Mouse (Mus musculus) heart, adult 18-20 months (tissue): ENCODE results near the gene 1700020L24Rik. TPM values are rescaled to one million over a fixed set of nuclear protein-coding genes. Genes with fewer than 3 reads are reported as not detected.

Source experiments
- DNase-seq, 2 experiments: peaks; one replicate each; pipeline ENCODE4 v3.0.0; 2021 to 2022; ENCODE audit warnings: mixed read lengths in 1 of 2
- total RNA-seq, 2 experiments: library from RNA; stranded (reverse); gene quantifications; 2 replicates each; pipeline ENCODE4 v1.2.3; 2021

The 1700020L24Rik gene
- total RNA-seq, 2 experiments from 2014 or later = not detected

DNA sequence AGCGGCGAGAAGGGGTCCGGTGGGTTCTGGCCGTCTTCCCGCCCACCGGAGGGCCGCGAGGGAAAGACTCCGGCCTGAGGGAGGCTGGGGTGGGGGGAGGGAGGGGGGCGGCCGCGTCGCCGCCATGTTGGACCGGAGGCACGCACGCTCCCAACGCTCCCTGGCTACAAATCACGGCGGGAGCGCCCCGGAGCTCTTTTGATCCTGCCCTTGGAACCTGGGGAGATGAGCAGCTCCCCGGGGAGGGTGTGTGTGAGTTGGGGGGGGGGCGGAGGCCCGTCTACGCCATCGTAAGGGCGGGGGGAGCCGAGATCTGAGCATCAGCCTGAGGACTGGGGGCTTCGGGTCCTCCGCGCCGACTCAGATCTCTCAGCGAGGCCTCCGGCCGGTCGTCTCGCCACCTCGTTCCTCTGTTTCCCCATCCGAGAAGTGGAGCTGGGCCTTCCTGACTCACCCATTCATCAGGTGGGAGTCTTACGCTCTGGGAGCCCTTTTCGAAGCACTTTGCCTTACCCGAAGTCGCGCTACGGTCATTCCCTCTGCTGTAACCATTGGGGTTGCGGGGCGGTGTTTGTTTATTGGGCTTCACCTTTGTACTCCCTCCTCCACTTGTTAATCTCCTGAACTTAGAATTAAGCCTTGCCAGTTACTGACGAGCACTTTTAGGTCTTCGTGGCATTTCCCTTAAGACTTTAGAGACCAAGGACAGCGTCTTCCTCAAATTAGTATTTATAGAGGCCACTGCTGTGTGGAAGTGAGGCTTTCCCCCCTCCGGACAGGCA is 35.9 kb downstream of the 1700020L24Rik start:
- DNase-seq = peak in 1 of 2 experiments; percentile 56

Other genes starting within 250 kb of the 1700020L24Rik start
- 1 to 10 TPM; 2.0 to 2.1 TPM for gene Slfn3, start 246.3 kb upstream of the 1700020L24Rik start, total RNA-seq
- not detected for gene Slfn14, start 151.0 kb upstream of the 1700020L24Rik start, total RNA-seq
- 10 to 100 TPM; 46.7 to 47.2 TPM for gene Ap2b1, start 138.7 kb upstream of the 1700020L24Rik start, total RNA-seq
- gene Pex12, start 135.1 kb upstream of the 1700020L24Rik start, total RNA-seq = 10 to 100 TPM in 1 of 2 experiments, 1 to 10 TPM in 1; 7.0 to 14.9 TPM
- gene Rasl10b, start 28.5 kb upstream of the 1700020L24Rik start, total RNA-seq = 10 to 100 TPM; 74.9 to 78.3 TPM
- not detected for gene Gas2l2, start 8.2 kb upstream of the 1700020L24Rik start, total RNA-seq
- gene Mmp28, start 25.4 kb downstream of the 1700020L24Rik start, total RNA-seq = 1 to 10 TPM; 3.0 to 4.7 TPM
- gene Taf15, start 35.4 kb downstream of the 1700020L24Rik start, total RNA-seq = 10 to 100 TPM; 34.2 to 41.5 TPM
- gene Heatr9, start 84.5 kb downstream of the 1700020L24Rik start, total RNA-seq = under 1 TPM in 1 of 2 experiments, not detected in 1; 0.26 TPM
- 10 to 100 TPM in 1 of 2 experiments, 1 to 10 TPM in 1; 2.6 to 10.5 TPM for gene Ccl5, start 92.8 kb downstream of the 1700020L24Rik start, total RNA-seq
- 1 to 10 TPM; 5.6 to 8.7 TPM for gene Ccl9, start 141.0 kb downstream of the 1700020L24Rik start, total RNA-seq
- 10 to 100 TPM; 11.8 to 13.3 TPM for gene Ccl6, start 155.4 kb downstream of the 1700020L24Rik start, total RNA-seq
- not detected for gene Rpl9-ps1, start 207.9 kb downstream of the 1700020L24Rik start, total RNA-seq
- not detected for gene Ccl3, start 211.7 kb downstream of the 1700020L24Rik start, total RNA-seq
- gene Ccl4, start 224.9 kb downstream of the 1700020L24Rik start, total RNA-seq = not detected